Mouse (Mus musculus): Measurements from ENCODE around the gene Srsf4.

Gene Srsf4

DNA sequence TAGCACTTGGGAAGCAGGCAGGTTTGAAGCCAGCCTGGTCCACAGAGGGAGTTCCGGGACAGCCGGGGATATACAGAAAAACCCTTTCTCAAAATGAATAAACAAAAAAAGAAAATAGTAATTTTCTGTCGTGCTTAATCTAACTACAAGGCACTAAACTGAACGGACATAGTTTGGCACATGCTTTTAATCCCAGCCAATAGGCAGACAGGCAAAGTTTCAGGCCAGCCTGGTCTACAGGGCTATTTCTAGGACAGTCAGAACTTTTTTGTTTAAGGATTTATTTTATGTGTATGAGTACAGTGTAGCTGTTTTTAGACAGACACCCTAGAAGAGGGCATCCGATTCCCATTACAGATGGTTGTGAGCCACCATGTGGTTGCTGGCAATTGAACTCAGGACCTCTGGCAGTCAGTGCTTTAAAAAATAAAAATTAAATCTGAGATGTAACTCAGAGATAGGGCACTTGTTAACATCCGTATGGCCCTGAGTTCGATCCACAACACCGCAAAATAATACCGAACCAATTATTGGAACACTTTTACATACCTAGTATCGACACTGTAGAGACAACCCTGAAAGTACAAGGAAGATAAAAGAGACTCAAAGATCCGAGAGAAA, 635 bp upstream of the Srsf4 start:
- DNase-seq (ENCODE audit: low spot score in 2 of 2) = no peak

DNA sequence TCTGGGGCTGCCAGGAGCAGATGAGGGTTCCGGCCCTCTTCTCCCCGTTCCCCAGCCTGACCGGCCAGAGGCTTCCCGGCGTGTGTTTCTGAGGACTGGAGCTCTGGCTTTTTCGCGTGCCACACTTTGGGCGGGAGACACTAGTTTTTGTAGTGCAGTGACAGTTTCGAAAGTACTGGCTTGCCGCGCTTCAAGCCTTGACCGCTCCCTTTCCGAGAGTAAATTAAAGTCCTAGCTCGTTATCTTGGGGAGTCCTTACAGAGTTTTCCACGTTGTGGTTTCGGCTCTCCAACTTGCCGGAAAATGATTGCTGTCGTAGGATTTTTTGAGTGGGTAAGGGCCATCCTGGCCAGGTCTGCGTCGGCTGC, 736 bp downstream of the Srsf4 start:
- no peak for DNase-seq (ENCODE audit: low spot score in 2 of 2)

DNA sequence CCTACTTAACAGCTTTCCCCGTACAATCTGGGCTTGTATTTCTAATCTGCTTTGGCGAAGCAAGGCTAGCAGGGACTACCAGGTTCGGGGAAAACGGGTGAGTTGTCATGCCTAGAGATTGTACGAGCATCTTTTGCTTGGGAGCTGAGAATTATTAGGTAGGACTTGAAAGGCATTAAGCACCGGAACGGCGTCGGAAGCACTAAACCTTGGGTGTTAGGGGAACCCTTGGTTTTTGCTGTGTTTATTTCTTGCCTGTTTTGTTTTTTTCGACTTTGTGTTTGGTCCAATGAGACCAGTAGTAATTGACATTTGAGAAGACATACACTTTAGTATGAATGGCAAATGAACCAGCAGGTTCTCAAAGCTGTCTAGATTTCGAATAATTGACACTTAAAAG, 1.1 kb downstream of the Srsf4 start:
- DNase-seq (ENCODE audit: low spot score in 2 of 2) = no peak

DNA sequence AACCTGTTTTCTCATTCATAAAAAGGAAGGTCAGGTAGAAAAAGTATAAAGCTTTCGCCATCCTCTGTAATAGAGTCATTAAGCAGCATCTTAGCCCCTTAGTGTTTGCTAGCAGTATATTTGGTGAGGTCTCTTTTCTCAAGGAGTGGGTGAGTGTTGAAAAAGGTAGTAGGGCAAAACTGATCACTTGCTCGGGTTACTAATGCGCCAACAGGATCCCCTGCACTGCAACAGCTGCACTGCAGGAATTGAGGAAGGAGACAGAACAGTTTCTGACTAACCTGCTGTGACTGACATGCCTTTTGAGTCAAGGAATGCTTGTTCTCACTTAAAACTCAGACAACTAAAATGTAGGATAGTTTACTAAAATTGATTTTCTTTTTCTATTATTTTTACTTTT, 1.8 kb downstream of the Srsf4 start:
- DNase-seq (ENCODE audit: low spot score in 2 of 2) = no peak

DNA sequence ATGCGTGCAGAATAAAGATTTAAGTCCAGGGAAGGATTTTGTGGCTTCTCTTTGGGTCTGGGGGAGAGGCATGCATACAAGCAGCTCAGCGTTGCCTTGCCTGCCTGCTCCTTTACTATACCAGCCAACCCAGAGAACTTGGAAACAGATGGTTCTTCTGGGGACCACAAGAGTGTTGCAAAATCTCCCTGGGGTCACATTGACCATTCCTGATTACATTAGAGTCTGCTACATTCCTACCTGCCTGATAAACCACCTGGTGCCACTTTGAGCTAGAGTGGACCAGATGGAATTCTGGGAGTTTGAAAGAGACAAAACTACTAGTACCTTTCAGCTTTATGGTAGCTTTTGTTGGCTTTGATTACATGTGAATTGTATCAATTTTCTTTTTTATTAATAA, 3.4 kb downstream of the Srsf4 start:
- no peak for DNase-seq (ENCODE audit: low spot score in 2 of 2)

DNA sequence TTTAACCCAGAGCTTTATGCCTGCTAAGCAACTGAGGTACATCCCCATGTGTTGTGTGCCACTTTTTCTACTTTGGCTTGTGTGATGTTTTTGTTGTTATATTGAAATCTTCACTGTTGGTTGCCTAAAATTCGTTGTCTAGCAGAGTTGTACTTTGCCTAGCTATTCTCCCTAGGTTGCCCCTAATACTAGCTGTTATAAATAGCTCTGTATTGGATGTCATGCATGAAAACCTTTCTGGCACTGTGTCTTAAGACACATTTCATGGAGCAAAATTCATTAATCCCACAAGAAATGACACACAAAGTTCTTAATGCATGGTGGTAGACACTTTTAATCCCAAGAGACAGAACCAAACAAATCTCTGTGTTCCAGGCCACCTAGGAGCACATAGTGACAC, 6.3 kb downstream of the Srsf4 start:
- DNase-seq (ENCODE audit: low spot score in 2 of 2) = no peak

DNA sequence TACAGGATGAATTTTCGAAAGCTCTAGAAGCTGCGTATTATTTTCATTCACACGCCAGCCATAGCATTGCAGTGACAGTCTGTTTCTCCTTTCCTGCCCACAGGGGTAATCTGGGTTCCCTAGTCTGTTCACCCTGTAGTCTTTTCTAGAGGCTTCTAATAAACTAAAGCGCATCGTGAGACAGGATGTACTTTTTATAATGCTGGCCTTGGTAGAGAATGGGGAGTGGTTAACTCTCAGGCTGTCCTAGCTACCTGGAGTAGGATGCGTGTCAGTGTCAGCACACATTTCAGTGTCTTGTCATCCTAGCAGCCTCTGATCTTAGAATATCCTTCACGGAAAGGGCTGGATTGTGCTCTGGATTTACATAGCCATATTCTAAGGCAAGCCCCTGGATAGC, 7.9 kb downstream of the Srsf4 start:
- no peak for DNase-seq (ENCODE audit: low spot score in 2 of 2)

DNA sequence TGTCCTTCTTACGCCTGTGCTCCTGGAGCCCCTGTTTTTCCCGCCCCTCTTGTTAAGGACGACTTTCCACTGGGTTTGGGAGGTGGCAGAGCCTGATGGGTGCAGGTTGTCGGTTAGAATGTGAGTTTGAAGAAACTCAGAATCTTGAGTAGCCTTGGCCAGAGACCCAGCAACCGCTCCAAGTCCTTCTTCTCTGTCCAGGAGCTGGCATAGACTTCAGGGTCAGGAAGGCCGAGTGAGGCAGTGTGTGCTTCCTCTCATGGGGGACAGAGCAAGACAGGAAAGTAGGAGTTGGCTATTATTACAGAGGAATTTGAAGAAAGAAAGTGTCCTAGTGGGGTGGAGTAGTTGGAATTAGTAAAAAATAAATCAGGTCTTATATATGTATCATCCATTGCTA, 10.2 kb downstream of the Srsf4 start:
- DNase-seq (ENCODE audit: low spot score in 2 of 2) = no peak

DNA sequence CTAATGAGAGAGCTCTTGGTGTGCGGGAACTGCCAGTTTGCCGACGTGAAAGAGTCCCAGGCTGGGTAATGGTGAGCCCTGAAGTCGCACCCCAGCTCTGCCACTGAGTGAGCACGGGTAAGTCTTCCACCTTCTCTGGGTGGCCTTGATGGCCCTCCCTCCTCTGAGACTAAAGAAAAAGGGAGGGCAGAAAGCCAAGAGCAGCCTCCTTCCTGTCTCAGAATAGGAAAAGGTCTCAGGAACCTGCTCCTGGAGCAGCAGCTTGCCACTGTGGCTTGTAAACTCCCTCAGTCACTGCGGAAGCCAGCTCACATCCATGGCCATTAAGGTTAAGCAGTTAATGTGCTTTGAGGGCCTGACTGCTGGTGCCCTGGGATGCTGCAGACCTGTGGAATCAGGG, 12.0 kb downstream of the Srsf4 start:
- no peak for DNase-seq (ENCODE audit: low spot score in 2 of 2)

DNA sequence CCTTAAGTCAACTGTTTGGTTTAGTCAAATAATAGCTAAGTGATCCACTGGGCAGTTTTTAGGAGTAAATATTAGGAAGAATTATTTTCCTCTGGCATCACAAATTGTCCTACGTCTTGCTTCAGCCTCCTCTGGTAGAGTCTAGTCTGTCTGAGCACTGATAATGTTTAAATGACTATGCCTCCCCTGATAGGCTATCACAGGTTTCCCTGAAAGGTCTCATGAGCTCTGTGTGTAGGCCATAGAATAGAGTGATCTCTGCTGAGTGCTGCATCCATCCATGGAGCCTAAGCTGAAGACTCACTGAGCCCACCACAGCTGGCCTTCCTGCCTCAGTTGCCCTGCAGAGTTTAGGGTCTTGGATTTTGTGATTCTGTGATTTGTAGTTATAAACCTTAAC, 15.1 kb downstream of the Srsf4 start:
- DNase-seq (ENCODE audit: low spot score in 2 of 2) = no peak

DNA sequence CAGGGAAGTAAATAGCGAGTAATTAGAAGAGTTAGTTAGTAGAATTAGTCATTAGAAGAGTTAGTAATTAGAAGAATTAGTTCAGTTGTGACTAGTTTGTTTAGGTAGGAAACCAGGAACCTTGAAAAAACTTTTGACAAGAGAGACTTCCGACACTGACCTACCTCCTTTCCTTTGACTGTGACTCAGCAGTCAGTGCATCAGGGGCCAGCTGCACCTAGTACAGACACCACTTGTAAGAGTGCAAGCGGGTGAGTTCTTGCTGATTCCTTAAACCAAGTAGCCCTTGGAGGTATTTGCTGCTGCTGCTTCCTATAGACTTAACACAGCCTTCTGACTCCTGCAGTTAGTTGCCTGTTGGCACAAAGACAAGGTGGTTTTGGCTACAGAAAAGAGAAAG, 17.3 kb downstream of the Srsf4 start:
- DNase-seq (ENCODE audit: low spot score in 2 of 2) = no peak

DNA sequence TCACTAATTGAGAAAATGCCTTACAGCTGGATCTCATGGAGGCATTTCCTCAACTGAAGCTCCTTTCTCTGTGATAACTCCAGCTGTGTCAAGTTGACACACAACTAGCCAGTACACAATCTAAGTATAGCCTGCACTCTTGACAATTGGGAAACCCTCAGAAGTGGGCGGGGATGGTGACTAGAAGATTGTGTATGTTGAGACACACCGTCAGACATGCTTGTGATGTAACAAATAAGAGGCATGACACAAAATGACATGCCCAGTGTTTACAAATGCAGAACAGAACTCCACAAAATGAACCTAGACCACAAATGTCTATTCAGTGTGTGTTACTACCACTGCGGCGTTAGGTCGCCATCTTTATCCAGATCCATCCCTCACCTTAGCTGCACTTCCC, 23.7 kb downstream of the Srsf4 start:
- no peak for DNase-seq (ENCODE audit: low spot score in 2 of 2)

DNA sequence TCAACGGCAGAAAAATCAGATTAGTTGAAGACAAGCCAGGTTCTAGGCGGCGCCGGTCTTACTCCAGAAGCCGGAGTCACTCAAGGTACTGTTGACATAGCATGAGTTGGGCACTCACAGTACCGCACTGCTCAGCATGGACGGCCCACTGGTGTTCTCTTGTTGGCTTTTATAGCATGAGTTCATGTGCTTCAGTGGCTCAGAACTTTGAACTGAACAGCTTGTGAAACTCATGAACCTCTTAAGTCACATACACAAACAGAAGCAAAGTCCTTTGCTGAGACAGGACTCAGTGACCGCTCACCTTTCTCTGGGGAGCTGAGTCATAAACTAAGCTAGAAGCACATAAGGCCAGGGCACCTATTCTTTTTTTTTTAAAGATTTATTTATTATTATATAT, 24.4 kb downstream of the Srsf4 start:
- DNase-seq (ENCODE audit: low spot score in 2 of 2) = no peak

DNA sequence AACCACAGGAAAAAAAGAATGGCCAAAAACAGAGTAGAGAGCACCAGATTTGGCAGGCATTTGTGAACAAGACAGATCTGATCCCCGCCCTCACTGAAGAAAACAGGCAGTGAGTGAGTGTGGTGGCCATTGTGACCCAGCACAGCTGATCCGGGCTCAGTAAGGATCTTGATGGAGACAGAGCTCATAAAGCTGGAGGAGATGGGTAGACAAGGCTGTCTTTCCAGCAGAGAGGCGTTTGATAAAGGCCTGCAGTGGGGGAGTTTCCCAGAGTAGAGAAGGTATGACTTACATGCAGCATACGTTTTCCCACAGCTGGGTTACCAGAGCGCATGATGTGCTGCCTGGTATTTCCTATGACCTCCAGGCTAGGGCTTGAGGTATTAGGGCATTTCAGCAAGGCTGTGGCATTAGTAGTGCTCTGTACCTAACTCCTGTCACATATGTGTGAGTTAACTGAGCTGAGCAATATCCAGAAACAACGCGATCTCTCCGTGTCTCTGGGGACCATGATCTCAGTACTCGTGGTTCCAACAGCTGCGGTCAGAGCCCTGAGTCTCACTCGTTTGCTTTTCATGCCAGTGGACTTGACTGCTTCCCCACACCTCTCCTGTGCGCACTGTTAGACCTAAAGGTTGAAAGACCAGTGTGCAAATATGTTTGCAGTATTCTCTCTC, 25.2 kb downstream of the Srsf4 start:
- DNase-seq (ENCODE audit: low spot score in 2 of 2) = no peak

DNA sequence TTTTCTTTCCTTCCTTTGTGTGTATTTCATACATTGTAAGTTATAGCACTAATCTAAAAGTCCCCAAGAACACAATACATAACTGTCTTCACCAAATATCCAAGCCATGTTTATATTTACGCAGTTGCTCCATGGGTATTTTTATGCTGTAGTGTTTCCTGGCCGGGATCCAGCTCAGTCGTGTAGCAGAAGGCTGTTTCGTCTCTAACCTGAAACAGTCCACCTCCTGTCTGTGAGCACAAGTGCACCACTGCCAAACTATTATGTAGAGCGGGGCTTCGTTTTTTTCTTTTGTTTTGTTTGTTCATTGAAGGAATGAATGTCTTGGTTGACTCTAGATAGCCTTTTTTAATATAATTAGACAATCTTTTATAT, 25.8 kb downstream of the Srsf4 start:
- no peak for DNase-seq (ENCODE audit: low spot score in 2 of 2)

DNA sequence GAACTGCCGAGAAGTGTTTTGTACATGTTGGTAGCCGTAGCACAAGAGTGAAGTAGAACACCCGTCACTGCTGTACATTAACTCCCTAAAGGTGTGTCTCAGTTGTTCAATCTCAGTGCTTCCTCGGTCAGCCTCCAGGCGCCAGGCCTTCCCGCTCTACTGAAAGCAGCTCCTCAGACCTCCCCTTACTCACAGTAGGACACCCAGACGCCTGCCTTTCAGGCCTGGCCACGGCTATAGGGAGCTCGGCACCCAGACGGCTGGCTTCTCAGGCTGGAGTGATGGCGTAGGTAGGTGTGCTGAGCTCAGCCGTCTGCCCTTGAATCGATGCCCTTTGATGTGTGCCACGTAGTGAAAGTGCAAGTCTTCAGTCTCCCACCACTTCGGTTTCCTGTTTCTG, 27.7 kb downstream of the Srsf4 start:
- DNase-seq (ENCODE audit: low spot score in 2 of 2) = no peak

DNA sequence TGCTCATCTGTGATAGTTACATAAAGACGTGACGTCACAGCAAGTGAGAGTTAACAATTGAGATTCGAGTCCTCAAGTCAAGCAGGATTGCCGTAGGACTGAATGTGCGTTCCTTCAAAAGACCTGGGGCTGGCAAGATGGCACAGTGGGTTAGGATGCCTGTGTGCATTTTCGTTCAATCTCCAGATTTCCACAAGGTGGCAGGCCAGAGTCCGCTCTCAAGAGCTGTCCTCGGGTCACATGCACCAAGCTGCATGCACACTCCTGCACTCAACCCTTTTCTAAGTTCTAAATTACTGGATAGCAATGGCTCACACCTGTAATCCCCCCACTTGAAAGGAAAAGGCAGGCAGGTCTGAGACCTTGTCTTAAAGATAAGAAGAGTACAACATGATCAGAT, 31.1 kb downstream of the Srsf4 start:
- DNase-seq (ENCODE audit: low spot score in 2 of 2) = no peak

DNA sequence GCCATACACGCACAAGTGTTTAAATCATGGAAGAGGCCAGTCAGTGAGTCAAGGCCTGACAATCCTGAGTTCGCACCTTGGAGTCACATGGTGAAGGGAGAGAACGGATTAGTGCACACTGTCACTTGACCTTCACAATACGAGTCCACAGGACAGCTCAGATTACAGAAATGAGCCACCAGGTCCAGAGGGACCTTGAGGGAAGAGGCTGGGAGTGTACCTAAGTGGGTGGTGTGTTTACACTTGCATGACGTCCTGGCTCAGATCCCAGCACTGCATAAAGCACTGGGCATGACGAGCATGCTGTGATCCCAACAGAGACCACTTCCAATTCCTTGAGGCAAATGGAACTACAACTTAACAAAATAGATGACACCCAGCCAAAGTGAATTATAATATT, 33.0 kb downstream of the Srsf4 start:
- DNase-seq (ENCODE audit: low spot score in 2 of 2) = no peak

DNA sequence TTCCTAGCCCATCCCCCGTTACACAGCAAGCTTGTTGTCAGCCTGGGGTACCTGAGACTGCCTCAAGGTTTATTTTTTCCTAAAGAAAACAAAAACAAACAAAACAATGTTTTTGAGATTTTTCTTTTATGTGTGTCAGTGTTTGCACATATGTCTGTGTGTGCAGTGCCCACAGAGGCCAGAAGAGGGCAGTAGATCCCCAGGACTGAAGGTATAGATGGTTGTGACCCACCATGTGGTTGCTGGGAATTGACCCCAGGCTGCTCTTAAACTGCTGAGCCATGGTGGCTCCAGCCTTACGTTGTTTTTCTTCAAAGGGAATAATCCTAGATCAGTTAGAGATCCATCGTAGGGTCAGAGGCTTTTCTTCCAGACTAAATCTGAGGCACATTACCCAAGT, 34.5 kb downstream of the Srsf4 start:
- DNase-seq (ENCODE audit: low spot score in 2 of 2) = no peak

DNA sequence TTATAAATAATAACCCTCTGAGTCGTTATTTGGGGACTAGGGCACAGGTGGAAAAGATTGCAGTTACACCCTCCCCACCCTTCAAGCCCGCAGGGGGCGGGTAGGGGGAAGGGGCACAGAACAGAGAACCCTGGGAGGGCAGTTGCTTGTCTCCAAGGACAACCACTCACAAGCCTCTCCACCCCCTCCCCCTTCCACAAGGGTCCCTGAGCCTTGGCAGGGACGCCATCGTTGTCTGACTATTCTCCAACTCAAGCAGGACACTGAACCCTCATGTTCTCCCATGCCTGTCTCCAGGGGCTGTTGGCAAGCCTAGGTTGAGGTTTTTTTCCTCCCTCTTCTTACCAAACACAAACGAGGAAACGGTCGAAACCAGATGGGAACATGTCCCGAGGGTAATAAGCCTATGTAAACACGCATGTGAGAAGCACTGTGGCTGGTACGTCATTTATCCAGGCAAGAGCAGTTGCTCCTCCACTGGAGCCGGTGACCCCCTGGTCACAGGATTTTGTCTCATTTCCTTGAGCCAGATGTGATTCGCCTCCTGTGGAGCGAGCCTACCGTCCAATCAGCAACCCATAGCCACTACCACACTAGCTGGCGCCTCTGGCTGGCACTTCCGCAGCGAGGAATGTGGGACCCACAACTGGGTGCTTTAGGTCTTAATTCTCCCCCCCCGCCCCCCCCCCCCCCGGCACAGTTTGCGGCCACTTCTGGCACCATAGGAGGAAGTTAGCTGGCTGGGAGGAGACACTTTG, 37.0 kb downstream of the Srsf4 start:
- no peak for DNase-seq (ENCODE audit: low spot score in 2 of 2)

DNA sequence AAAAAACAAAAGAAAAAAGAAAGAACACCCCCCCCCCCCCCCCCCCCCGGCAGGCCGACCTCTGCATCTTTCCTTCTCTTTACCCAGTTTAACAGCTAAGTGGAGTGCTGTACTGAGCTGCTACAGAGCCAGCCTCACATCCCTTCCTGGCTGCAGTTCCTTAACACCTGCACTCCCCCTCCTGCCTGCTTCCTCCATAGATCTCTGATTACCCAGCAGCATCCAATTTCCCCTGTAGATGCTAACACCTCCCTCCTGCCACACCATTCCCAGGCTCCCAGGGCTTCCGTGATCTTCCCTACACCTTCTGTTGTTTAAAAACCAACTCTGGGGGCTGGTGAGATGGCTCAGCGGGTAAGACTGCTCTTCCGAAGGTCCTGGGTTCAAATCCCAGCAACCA, 38.1 kb downstream of the Srsf4 start:
- no peak for DNase-seq (ENCODE audit: low spot score in 2 of 2)

DNA sequence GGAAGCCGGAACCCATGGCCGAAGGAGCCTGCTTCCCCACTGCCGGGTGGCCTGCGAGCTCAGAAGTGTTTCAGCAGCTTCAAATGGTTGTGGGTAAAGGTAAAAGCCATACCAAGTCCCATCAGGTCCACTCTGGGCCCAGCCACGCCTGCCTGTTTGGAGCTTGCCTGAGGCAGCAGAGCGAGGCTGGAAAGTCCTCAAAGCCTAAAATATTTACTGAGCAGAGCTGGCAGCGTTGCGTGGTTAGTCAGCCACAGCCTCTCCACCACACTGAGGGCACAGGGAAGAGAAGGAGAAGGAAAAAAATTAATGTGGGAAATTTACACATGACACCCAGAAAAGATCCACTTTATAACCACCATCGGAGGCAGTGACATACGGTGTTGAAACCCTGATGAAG, 40.1 kb downstream of the Srsf4 start:
- no peak for DNase-seq (ENCODE audit: low spot score in 2 of 2)

DNA sequence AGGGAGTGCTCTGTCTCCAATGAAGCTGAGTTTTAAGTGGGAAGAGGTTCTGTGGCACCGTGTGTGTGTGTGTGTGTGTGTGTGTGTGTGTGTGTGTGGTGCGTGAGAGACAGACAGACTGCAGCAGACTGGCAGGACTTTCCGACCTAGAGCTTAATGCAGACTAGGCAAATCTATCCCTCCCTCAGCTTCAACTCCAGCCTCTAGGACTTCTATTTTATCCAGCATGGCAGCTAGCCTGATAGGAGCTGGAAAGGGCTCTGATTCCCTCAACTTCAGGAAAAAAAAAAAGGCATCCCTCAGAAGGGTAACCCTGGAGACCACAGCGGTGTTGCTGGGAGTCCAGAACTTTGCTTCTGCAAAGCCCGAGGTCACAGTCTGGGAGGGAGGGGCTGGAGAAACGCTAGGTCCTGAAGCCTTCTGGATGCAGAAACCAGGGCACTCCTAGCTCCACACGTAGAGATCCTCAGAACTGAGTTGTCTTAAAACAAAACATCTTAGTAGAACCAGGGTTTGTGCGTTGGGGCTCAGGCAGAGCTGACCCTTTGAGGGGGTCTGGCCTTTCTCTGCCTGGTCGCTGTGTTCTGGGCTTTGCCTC, 40.7 kb downstream of the Srsf4 start:
- DNase-seq (ENCODE audit: low spot score in 2 of 2) = no peak

Measured in spleen, postnatal 4 days (tissue).